Mouse (Mus musculus) ZHBTc4 (cell line): Measurements from ENCODE around the gene Aatk.

Source experiments
- DNase-seq: peaks from one replicate; pipeline ENCODE4 v3.0.0-alpha.2; 2011; ENCODE audit warnings: low read depth, low spot score

Aatk gene

GRCm38 (mm10) chr11:120022841-120023240, 24.1 kb downstream of the Aatk start:
- DNase-seq: peak; percentile 32

GRCm38 (mm10) chr11:120022216-120022615, 24.8 kb downstream of the Aatk start:
- DNase-seq: no peak

- no peak for DNase-seq
These were observed 25.6 kb downstream of the Aatk start for GRCm38 (mm10) chr11:120021367-120021766.

GRCm38 (mm10) chr11:120019542-120020440, 27.2 kb downstream of the Aatk start:
- no peak for DNase-seq

GRCm38 (mm10) chr11:120017011-120017410, 30.0 kb downstream of the Aatk start:
- no peak for DNase-seq

GRCm38 (mm10) chr11:120014758-120015157, 32.2 kb downstream of the Aatk start:
- DNase-seq: no peak

GRCm38 (mm10) chr11:120013174-120013711, 33.7 kb downstream of the Aatk start:
- peak; percentile 94 for DNase-seq

- peak; percentile 36 for DNase-seq
These were observed 34.3 kb downstream of the Aatk start for GRCm38 (mm10) chr11:120012702-120013101.

GRCm38 (mm10) chr11:120011761-120012560, 35.0 kb downstream of the Aatk start:
- DNase-seq: peak; percentile 51

- no peak for DNase-seq
These were observed 35.7 kb downstream of the Aatk start for GRCm38 (mm10) chr11:120011114-120011760.

- no peak for DNase-seq
These were observed 37.0 kb downstream of the Aatk start for GRCm38 (mm10) chr11:120009937-120010336.

- no peak for DNase-seq
These were observed 38.0 kb downstream of the Aatk start for GRCm38 (mm10) chr11:120008956-120009355.

- no peak for DNase-seq
These were observed 38.5 kb downstream of the Aatk start for GRCm38 (mm10) chr11:120008501-120008900.

GRCm38 (mm10) chr11:120007496-120008080, 39.4 kb downstream of the Aatk start:
- DNase-seq: no peak

GRCm38 (mm10) chr11:120005434-120006317, 41.3 kb downstream of the Aatk start:
- no peak for DNase-seq

- DNase-seq: no peak
These were observed 44.2 kb downstream of the Aatk start for GRCm38 (mm10) chr11:120002634-120003220.

GRCm38 (mm10) chr11:120002041-120002440, 44.9 kb downstream of the Aatk start:
- no peak for DNase-seq

- no peak for DNase-seq
These were observed 49.6 kb downstream of the Aatk start for GRCm38 (mm10) chr11:119997351-119997750.

- DNase-seq: peak; percentile 86
These were observed 55.7 kb downstream of the Aatk start for GRCm38 (mm10) chr11:119991338-119991678.
